Mouse (Mus musculus): ENCODE results near the gene Ccser1. TPM values are rescaled to one million over a fixed set of nuclear protein-coding genes. Genes with fewer than 3 reads are reported as not detected.

The Ccser1 gene
- not detected for polyA plus RNA-seq (2017; shearing (Covaris generic))

- peak; percentile 21 for ATAC-seq
Observed at GRCm38 (mm10) chr6:61179949-61180755, at the start of gene Ccser1. Gene Ccser1, plus strand, starts transcription at chr6:61180324.

GRCm38 (mm10) chr6:61136436-61136835 is 43.7 kb upstream of the Ccser1 start:
- ATAC-seq, result no peak

- no peak for ATAC-seq
Observed at GRCm38 (mm10) chr6:61143031-61143430, 37.1 kb upstream of the Ccser1 start.

GRCm38 (mm10) chr6:61152924-61153323 is 27.2 kb upstream of the Ccser1 start:
- no peak for ATAC-seq

GRCm38 (mm10) chr6:61154654-61155053 is 25.5 kb upstream of the Ccser1 start:
- no peak for ATAC-seq

- no peak for ATAC-seq
Observed at GRCm38 (mm10) chr6:61155059-61155629, 25.0 kb upstream of the Ccser1 start.

- ATAC-seq, result no peak
Observed at GRCm38 (mm10) chr6:61155718-61156117, 24.4 kb upstream of the Ccser1 start.

GRCm38 (mm10) chr6:61162117-61162516 is 18.0 kb upstream of the Ccser1 start:
- ATAC-seq, result no peak

GRCm38 (mm10) chr6:61166891-61167290 is 13.2 kb upstream of the Ccser1 start:
- no peak for ATAC-seq

GRCm38 (mm10) chr6:61176126-61176525 is 4.0 kb upstream of the Ccser1 start:
- no peak for ATAC-seq

GRCm38 (mm10) chr6:61177476-61177875 is 2.6 kb upstream of the Ccser1 start:
- ATAC-seq, result no peak

- no peak for ATAC-seq
Observed at GRCm38 (mm10) chr6:61179641-61179948, 529 bp upstream of the Ccser1 start.

GRCm38 (mm10) chr6:61180756-61181191 is 650 bp downstream of the Ccser1 start:
- ATAC-seq, result no peak

GRCm38 (mm10) chr6:61189029-61189428 is 8.9 kb downstream of the Ccser1 start:
- ATAC-seq, result no peak

GRCm38 (mm10) chr6:61191597-61192386 is 11.7 kb downstream of the Ccser1 start:
- ATAC-seq, result no peak

GRCm38 (mm10) chr6:61203344-61203743 is 23.2 kb downstream of the Ccser1 start:
- ATAC-seq, result no peak

- no peak for ATAC-seq
Observed at GRCm38 (mm10) chr6:61206042-61206441, 25.9 kb downstream of the Ccser1 start.

- no peak for ATAC-seq
Observed at GRCm38 (mm10) chr6:61206619-61207018, 26.5 kb downstream of the Ccser1 start.

GRCm38 (mm10) chr6:61210061-61210737 is 30.1 kb downstream of the Ccser1 start:
- ATAC-seq, result no peak

- ATAC-seq, result no peak
Observed at GRCm38 (mm10) chr6:61215705-61216104, 35.6 kb downstream of the Ccser1 start.

GRCm38 (mm10) chr6:61216514-61216913 is 36.4 kb downstream of the Ccser1 start:
- ATAC-seq, result no peak

GRCm38 (mm10) chr6:61217717-61218116 is 37.6 kb downstream of the Ccser1 start:
- no peak for ATAC-seq

GRCm38 (mm10) chr6:61223563-61223962 is 43.4 kb downstream of the Ccser1 start:
- ATAC-seq, result no peak

All from inflammation-experienced regulatory T-cells, adult 6 months (primary cell).